Mouse (Mus musculus): ENCODE measurements around the gene Lrp6. TPM values are rescaled to one million over a fixed set of nuclear protein-coding genes. Genes with fewer than 3 reads are reported as not detected.
A peak's percentile ranks its signal among the peaks of the same experiment; 100 is the strongest.

The Lrp6 gene
- total and polyA plus RNA-seq, 2 experiments from 2014 or later: 15.9 to 26.6 TPM

- ATAC-seq (ENCODE audit: insufficient read depth, low read depth) (no peak), DNase-seq (ENCODE audit: low spot score) (no peak)
- H3K36me3 ChIP-seq (replicated peaks; ENCODE audit: control insufficient read depth, insufficient read depth, low read length): no peaks in the 10 kb centered on the region
- no peaks in the 10 kb centered on the region for H3K4me1 ChIP-seq (ENCODE audit: control insufficient read depth, insufficient read depth)
- no peak overlapping the region for H3K27ac ChIP-seq (ENCODE audit: low read depth)
- H3K9me3 ChIP-seq (replicated peaks; ENCODE audit: control insufficient read depth, low read length): no peaks in the 10 kb centered on the region
- 65% methylated on average over 7 of the region's 7 CpGs for WGBS
- H3K4me2 ChIP-seq (ENCODE audit: low read depth, low read length): no peak overlapping the region
- TF ChIP-seq CTCF (IDR thresholded peaks at IDR 0.05; ENCODE audit: low read depth) (no peak), EP300 (IDR thresholded peaks at IDR 0.05; ENCODE audit: low read depth) (no peak)
- H3K4me3 ChIP-seq (ENCODE audit: low read depth, low read length): no peak overlapping the region
- H3K27me3 ChIP-seq (ENCODE audit: control insufficient read depth, insufficient read depth, low read length): no peaks in the 10 kb centered on the region
- H3K9ac ChIP-seq (replicated peaks; ENCODE audit: low read depth, low read length): no peak overlapping the region
Measured at GRCm38 (mm10) chr6:134601130-134601529, 34.4 kb upstream of the Lrp6 start.

- no peaks in the 10 kb centered on the region for H3K4me1 ChIP-seq (ENCODE audit: control insufficient read depth, insufficient read depth)
- TF ChIP-seq EP300 (IDR thresholded peaks at IDR 0.05; ENCODE audit: low read depth) (no peak), CTCF (IDR thresholded peaks at IDR 0.05; ENCODE audit: low read depth) (no peak)
- no peak overlapping the region for H3K4me2 ChIP-seq (ENCODE audit: low read depth, low read length)
- no peaks in the 10 kb centered on the region for H3K9me3 ChIP-seq (replicated peaks; ENCODE audit: control insufficient read depth, low read length)
- H3K36me3 ChIP-seq (replicated peaks; ENCODE audit: control insufficient read depth, insufficient read depth, low read length): no peaks in the 10 kb centered on the region
- no peak overlapping the region for H3K27ac ChIP-seq (ENCODE audit: low read depth)
- no peak overlapping the region for H3K4me3 ChIP-seq (ENCODE audit: low read depth, low read length)
- ATAC-seq (ENCODE audit: insufficient read depth, low read depth): no peak
- no peak overlapping the region for H3K9ac ChIP-seq (replicated peaks; ENCODE audit: low read depth, low read length)
- H3K27me3 ChIP-seq (ENCODE audit: control insufficient read depth, insufficient read depth, low read length): no peaks in the 10 kb centered on the region
- DNase-seq (ENCODE audit: low spot score): no peak
- 11% methylated on average over 1 of the region's 1 CpGs for WGBS
Measured at GRCm38 (mm10) chr6:134599239-134599638, 32.5 kb upstream of the Lrp6 start.

- Histone ChIP-seq H3K4me1 (ENCODE audit: control insufficient read depth, insufficient read depth) (peaks cover 6% of the 10 kb centered on the region; the same call in 1 of the 2 replicates), H3K4me3 (ENCODE audit: low read depth, low read length) (no peak overlapping the region), H3K9ac (replicated peaks; ENCODE audit: low read depth, low read length) (no peak overlapping the region), H3K4me2 (ENCODE audit: low read depth, low read length) (no peak overlapping the region), H3K36me3 (replicated peaks; ENCODE audit: control insufficient read depth, insufficient read depth, low read length) (no peaks in the 10 kb centered on the region), H3K27ac (ENCODE audit: low read depth) (no peak overlapping the region), H3K9me3 (replicated peaks; ENCODE audit: control insufficient read depth, low read length) (no peaks in the 10 kb centered on the region), H3K27me3 (ENCODE audit: control insufficient read depth, insufficient read depth, low read length) (no peaks in the 10 kb centered on the region)
- no peak for TF ChIP-seq CTCF (IDR thresholded peaks at IDR 0.05; ENCODE audit: low read depth)
- TF ChIP-seq EP300 (IDR thresholded peaks at IDR 0.05; ENCODE audit: low read depth): no peak
- ATAC-seq (ENCODE audit: insufficient read depth, low read depth) (no peak), DNase-seq (ENCODE audit: low spot score) (no peak)
- WGBS: 76% methylated on average over 6 of the region's 6 CpGs
Measured at GRCm38 (mm10) chr6:134597651-134598229, 31.0 kb upstream of the Lrp6 start.

GRCm38 (mm10) chr6:134594569-134595442 lies 28.0 kb upstream of the Lrp6 start:
- H3K4me3 ChIP-seq (ENCODE audit: low read depth, low read length): 0 out of 2 replicates have a peak overlapping the region, but pooled peaks have one; percentile 10
- H3K9ac ChIP-seq (replicated peaks; ENCODE audit: low read depth, low read length): no peak overlapping the region
- ATAC-seq (ENCODE audit: insufficient read depth, low read depth): peak; percentile 75

GRCm38 (mm10) chr6:134591614-134592013 lies 24.8 kb upstream of the Lrp6 start:
- Histone ChIP-seq H3K4me1 (ENCODE audit: control insufficient read depth, insufficient read depth) (peaks cover 7% of the 10 kb centered on the region), H3K9ac (replicated peaks; ENCODE audit: low read depth, low read length) (no peak overlapping the region), H3K9me3 (replicated peaks; ENCODE audit: control insufficient read depth, low read length) (no peaks in the 10 kb centered on the region), H3K4me3 (ENCODE audit: low read depth, low read length) (no peak overlapping the region), H3K36me3 (replicated peaks; ENCODE audit: control insufficient read depth, insufficient read depth, low read length) (no peaks in the 10 kb centered on the region), H3K27me3 (ENCODE audit: control insufficient read depth, insufficient read depth, low read length) (no peaks in the 10 kb centered on the region), H3K4me2 (ENCODE audit: low read depth, low read length) (no peak overlapping the region), H3K27ac (ENCODE audit: low read depth) (no peak overlapping the region)
- TF ChIP-seq CTCF (IDR thresholded peaks at IDR 0.05; ENCODE audit: low read depth) (no peak), EP300 (IDR thresholded peaks at IDR 0.05; ENCODE audit: low read depth) (no peak)
- no peak for DNase-seq (ENCODE audit: low spot score)
- ATAC-seq (ENCODE audit: insufficient read depth, low read depth): no peak
- WGBS: 86% methylated on average over 2 of the region's 2 CpGs

More at GRCm38 (mm10) chr6:134594569-134595442, 28.0 kb upstream of the Lrp6 start:
- Histone ChIP-seq H3K4me2 (ENCODE audit: low read depth, low read length) (peak overlapping the region; percentile 28; the same call in 1 of the 2 replicates), H3K27ac (ENCODE audit: low read depth) (no peak overlapping the region), H3K9me3 (replicated peaks; ENCODE audit: control insufficient read depth, low read length) (no peaks in the 10 kb centered on the region), H3K27me3 (ENCODE audit: control insufficient read depth, insufficient read depth, low read length) (no peaks in the 10 kb centered on the region), H3K36me3 (replicated peaks; ENCODE audit: control insufficient read depth, insufficient read depth, low read length) (no peaks in the 10 kb centered on the region), H3K4me1 (ENCODE audit: control insufficient read depth, insufficient read depth) (peaks cover 7% of the 10 kb centered on the region)
- TF ChIP-seq CTCF (IDR thresholded peaks at IDR 0.05; ENCODE audit: low read depth) (no peak), EP300 (IDR thresholded peaks at IDR 0.05; ENCODE audit: low read depth) (0 out of 2 replicates have a peak, but pooled peaks have one; percentile 37)
- WGBS: 60% methylated on average over 19 of the region's 21 CpGs
- peak; percentile 65 for DNase-seq (ENCODE audit: low spot score)

All from heart, postnatal 0 days (tissue).